Mouse (Mus musculus) embryonic facial prominence, embryonic 10.5 days (tissue): ENCODE data around the gene Smim5. TPM values are rescaled to one million over a fixed set of nuclear protein-coding genes. Genes with fewer than 3 reads are reported as not detected.

Experiments used
- DNase-seq: peaks from one replicate; pipeline ENCODE4 v3.0.0-alpha.2; 2017; ENCODE audit warnings: low spot score
- H3K27ac ChIP-seq: fragments of 300-500 bp; sonication (generic); replicated peaks from 2 replicates; pipeline ENCODE4 v1.5.1; 2016; ENCODE audit warnings: mild to moderate bottlenecking
- H3K27me3 ChIP-seq: fragments of 300-500 bp; sonication (generic); replicated peaks from 2 replicates; pipeline ENCODE4 v1.6.1; 2016; ENCODE audit warnings: low read depth, mild to moderate bottlenecking; ENCODE audit not compliant: poor library complexity, severe bottlenecking
- H3K36me3 ChIP-seq: fragments of 300-500 bp; sonication (generic); replicated peaks from 2 replicates; pipeline ENCODE4 v1.6.1; 2016; ENCODE audit warnings: mild to moderate bottlenecking, moderate library complexity
- H3K4me1 ChIP-seq: fragments of 300-500 bp; sonication (generic); 2 replicates; pipeline ENCODE4 v1.6.1; 2016
- H3K4me3 ChIP-seq: fragments of 300-500 bp; sonication (generic); 2 replicates; pipeline ENCODE4 v1.5.1; 2016; ENCODE audit warnings: mild to moderate bottlenecking, moderate library complexity
- H3K9me3 ChIP-seq: fragments of 300-500 bp; sonication (generic); 2 replicates; pipeline ENCODE4 v1.6.1; 2016; ENCODE audit warnings: mild to moderate bottlenecking
- WGBS: fragments of 180-500 bp; shearing (Covaris S2); methylation state at CpG from one replicate; pipeline ENCODE4 v1.1.7; 2016; 5-methylcytosine and 5-hydroxymethylcytosine counted together
- polyA plus RNA-seq: library from polyadenylated mRNA; unstranded; fragments of >200 nt; fragmentation: Nextera tagmentation; extraction: Ambion mirVana; gene quantifications from 2 replicates; pipeline ENCODE4 v1.2.1, GENCODE M21; 2016

The Smim5 gene
- polyA plus RNA-seq, 1 experiment from 2014 or later, result 1.8 TPM

DNA sequence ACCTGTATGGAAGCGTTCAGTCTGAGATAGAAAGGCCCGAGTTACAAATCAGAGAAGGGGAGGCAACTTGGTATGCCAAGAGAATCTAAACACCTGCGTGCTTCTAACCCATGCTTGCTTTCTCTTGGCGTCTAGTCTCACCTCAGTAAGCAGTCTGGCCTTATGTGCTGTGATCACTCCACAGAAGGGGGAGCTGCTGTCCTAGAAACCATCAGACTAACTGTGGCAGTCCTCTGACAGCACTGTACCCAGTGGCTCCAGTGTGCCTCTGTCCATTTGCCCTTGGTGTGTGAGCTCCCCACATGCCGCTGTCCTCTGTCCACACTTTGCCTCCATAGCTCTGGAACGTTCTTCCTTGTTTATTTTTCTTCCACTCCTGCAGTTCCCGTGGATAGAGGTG lies 42.2 kb downstream of the Smim5 start:
- 89% methylated on average over 7 of the region's 7 CpGs for WGBS
- Histone ChIP-seq H3K27ac (no peak overlapping the region), H3K4me1 (no peaks in the 10 kb centered on the region), H3K27me3 (no peaks in the 10 kb centered on the region), H3K4me3 (no peak overlapping the region), H3K9me3 (no peaks in the 10 kb centered on the region), H3K36me3 (peaks cover 99% of the 10 kb centered on the region)
- no peak for DNase-seq

DNA sequence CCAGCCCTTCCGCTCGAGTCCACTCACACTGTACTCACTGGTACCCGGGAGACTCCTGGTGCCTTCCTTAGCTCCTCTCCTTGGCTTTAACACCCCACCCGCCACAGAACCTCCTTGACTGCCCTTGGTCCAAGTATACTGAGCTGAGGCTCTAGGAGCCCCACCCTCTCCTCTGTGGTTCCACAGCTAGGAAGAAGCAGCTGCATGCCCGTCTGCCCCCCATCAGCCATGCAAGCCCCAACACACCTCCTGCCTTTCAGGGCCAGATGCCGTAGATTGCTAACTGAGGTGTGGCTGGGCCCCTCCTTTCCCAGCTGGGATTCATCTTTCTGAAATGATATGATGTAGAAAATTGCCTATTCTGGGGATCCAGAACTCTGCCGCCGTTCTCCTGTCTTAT lies 45.5 kb downstream of the Smim5 start:
- WGBS, result 91% methylated on average over 8 of the region's 8 CpGs
- Histone ChIP-seq H3K27ac (no peak overlapping the region), H3K36me3 (peaks cover 99% of the 10 kb centered on the region)

DNA sequence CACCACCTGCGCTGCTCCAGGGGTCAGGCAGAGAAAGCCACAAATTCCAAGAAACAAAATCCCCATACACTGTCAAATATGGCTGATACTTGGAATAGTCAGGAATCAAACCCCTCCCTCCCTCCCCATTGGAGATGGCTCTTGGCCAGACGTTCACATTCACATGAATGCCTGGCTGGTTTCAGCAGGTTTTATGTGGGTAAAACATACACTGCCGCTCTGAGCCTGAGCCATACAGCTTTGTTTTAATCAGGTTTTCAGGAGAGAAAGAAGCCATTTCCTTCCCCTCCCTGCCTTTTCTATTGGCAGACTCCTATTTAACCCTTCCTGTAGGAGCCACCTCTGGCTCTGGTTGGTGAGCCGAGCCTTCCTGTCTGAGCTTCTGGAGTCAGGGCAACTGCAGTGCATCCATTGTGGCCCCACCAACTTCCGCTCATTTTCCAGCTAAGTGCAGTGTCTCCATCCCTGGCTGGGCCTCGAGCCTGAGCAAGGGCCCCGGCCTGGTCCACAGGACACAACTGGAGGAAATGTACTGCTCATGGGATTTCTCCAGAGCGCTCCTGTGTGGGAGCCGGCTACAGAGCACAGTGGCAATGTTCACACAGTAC lies 46.6 kb downstream of the Smim5 start:
- Histone ChIP-seq H3K36me3 (peaks cover 100% of the 10 kb centered on the region), H3K4me3 (no peak overlapping the region), H3K4me1 (no peaks in the 10 kb centered on the region), H3K27ac (no peak overlapping the region), H3K9me3 (no peaks in the 10 kb centered on the region), H3K27me3 (no peaks in the 10 kb centered on the region)
- DNase-seq, result no peak
- 91% methylated on average over 9 of the region's 9 CpGs for WGBS

More for the DNA sequence above, 45.5 kb downstream of the Smim5 start:
- Histone ChIP-seq H3K9me3 (no peaks in the 10 kb centered on the region), H3K4me1 (no peaks in the 10 kb centered on the region), H3K4me3 (no peak overlapping the region), H3K27me3 (no peaks in the 10 kb centered on the region)
- DNase-seq, result no peak

DNA sequence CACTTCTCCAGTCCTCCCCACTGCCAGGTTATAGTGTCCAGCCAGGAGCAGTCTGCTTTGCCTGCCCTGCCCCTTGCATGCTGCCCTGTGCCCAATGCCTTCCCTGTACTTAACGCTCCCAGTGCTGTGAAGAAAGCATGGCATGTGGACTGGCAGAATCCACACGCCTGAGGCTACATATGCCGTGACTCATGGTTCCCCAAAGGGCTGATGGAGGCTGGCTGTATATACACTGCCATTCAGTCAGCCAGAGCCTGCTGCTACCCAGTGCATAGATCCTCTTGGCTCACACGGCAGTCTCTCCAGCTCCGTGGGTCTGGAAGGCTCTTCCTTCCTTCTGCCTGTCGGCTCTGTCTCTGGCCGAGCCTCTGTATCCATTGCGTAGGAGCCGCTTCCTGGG lies 48.5 kb downstream of the Smim5 start:
- H3K36me3 ChIP-seq, result peaks cover 100% of the 10 kb centered on the region
- DNase-seq, result no peak

DNA sequence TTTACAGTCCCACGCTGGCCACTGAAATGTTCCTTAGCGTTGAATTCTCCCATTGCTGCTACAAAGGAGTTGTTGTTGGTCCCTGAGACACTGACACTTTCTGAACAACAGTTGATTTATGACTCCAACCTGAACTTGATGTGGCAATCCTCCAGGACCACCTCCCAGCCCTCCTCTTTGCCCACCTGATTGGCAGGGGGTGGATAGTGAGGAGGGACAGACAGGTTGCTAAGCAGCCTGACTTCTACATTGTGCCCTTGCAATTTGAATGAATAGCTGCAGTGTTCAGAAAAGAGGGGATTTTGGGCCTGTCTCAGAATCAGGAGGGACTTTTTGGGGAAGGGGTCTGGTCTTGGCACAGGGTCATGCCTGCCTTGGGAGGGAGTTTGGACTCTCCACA lies 51.0 kb downstream of the Smim5 start:
- Histone ChIP-seq H3K9me3 (no peaks in the 10 kb centered on the region), H3K36me3 (peaks cover 100% of the 10 kb centered on the region), H3K4me1 (peaks cover 11% of the 10 kb centered on the region), H3K27ac (no peak overlapping the region), H3K4me3 (no peak overlapping the region), H3K27me3 (no peaks in the 10 kb centered on the region)
- DNase-seq, result no peak
- WGBS, result 92% methylated on average over 2 of the region's 2 CpGs

More for the DNA sequence above, 48.5 kb downstream of the Smim5 start:
- Histone ChIP-seq H3K27me3 (no peaks in the 10 kb centered on the region), H3K27ac (no peak overlapping the region), H3K4me3 (no peak overlapping the region), H3K9me3 (no peaks in the 10 kb centered on the region), H3K4me1 (no peaks in the 10 kb centered on the region)
- 90% methylated on average over 9 of the region's 9 CpGs for WGBS

DNA sequence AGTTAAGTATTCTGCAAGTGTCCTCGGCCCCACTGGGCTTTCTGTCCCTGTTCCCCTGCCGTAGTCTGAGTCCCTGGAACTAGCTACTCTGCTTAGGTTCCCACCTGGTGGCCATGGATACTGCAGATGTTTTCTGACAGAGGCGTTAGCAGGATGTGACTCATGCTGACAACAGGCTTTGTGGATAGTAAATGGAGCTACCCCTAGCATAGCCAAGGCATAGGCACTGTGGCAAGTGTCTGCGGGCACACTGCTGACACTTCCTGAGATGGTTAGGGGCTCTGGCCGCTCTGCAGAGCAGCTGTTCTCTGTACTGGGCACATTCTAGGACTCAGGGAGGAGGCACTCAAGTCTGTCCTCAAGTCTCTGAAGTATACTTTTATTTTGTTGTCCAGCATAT lies 54.9 kb downstream of the Smim5 start:
- no peak overlapping the region for H3K27ac ChIP-seq
- H3K4me1 ChIP-seq, result peaks cover 33% of the 10 kb centered on the region
- no peak for DNase-seq
- H3K27me3 ChIP-seq, result no peaks in the 10 kb centered on the region
- H3K36me3 ChIP-seq, result peaks cover 98% of the 10 kb centered on the region
- WGBS, result 87% methylated on average over 5 of the region's 5 CpGs
- no peaks in the 10 kb centered on the region for H3K9me3 ChIP-seq
- no peak overlapping the region for H3K4me3 ChIP-seq

DNA sequence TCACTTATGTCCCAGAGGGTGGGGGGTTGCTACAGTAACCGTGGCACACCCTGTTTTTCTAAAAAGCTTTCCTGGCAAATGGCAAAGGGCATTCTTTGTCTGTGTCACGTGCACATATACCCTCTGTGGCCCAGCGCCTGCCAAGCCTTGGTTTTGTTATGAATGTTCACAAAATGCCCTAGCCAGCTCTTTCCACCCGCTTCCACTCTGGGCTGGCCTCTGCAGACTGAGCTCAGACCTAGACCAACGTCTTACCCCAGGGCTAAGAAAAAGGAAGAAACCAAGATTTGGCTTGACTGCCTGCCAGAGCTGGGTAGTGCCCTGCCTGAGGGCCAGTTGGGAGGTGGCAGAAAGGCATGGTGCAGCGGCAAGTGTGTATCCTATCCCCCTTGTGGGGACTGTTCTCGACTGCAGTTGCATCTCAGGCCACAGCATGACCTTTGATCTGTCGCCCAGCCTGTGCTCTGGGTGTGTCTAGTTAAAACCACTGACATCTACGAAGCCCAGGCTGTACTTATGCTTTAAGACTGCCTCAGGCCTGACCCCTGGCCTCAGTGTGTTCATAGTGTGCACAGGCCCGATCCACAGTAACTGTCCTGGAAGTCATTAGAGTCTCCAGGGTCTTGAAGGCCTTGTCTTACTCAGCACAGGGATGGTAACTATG lies 55.6 kb downstream of the Smim5 start:
- WGBS, result 58% methylated on average over 10 of the region's 10 CpGs
- Histone ChIP-seq H3K4me3 (no peak overlapping the region), H3K36me3 (peaks cover 98% of the 10 kb centered on the region), H3K9me3 (no peaks in the 10 kb centered on the region), H3K27ac (peak overlapping the region; percentile 54), H3K4me1 (peaks cover 33% of the 10 kb centered on the region), H3K27me3 (no peaks in the 10 kb centered on the region)
- DNase-seq, result no peak

Other genes with a start within 250 kb of the Smim5 start
- 73.5 and 76.0 TPM in 2 replicates for gene Grb2, start 191.4 kb upstream of the Smim5 start, polyA plus RNA-seq
- gene Tmem94, start 134.5 kb upstream of the Smim5 start, polyA plus RNA-seq, result 34.6 and 38.9 TPM in 2 replicates
- gene Caskin2, start 86.3 kb upstream of the Smim5 start, polyA plus RNA-seq, result 20.3 and 20.4 TPM in 2 replicates
- 40.3 and 40.6 TPM in 2 replicates for gene Tsen54, start 85.2 kb upstream of the Smim5 start, polyA plus RNA-seq
- gene Llgl2, start 75.9 kb upstream of the Smim5 start, polyA plus RNA-seq, result 15.3 and 15.5 TPM in 2 replicates
- 0.07 and 0.16 TPM in 2 replicates for gene Myo15b, start 41.6 kb upstream of the Smim5 start, polyA plus RNA-seq
- 1.1 and 1.6 TPM in 2 replicates for gene Smim6, start 12.1 kb downstream of the Smim5 start, polyA plus RNA-seq
- gene Sap30bp, start 33.3 kb downstream of the Smim5 start, polyA plus RNA-seq, result 48.4 and 50.8 TPM in 2 replicates
- gene Recql5, start 33.5 kb downstream of the Smim5 start, polyA plus RNA-seq, result 27.9 and 30.7 TPM in 2 replicates
- gene Itgb4, start 74.7 kb downstream of the Smim5 start, polyA plus RNA-seq, result 1.1 and 1.5 TPM in 2 replicates
- gene Galk1, start 112.8 kb downstream of the Smim5 start, polyA plus RNA-seq, result 212 and 216 TPM in 2 replicates
- gene H3f3b, start 128.0 kb downstream of the Smim5 start, polyA plus RNA-seq, result 1,824 and 1,981 TPM in 2 replicates
- 49.4 and 50.9 TPM in 2 replicates for gene Unk, start 130.4 kb downstream of the Smim5 start, polyA plus RNA-seq
- 2.9 TPM in 2 replicates for gene Unc13d, start 178.0 kb downstream of the Smim5 start, polyA plus RNA-seq
- 74.2 and 76.8 TPM in 2 replicates for gene Wbp2, start 187.0 kb downstream of the Smim5 start, polyA plus RNA-seq
- gene Trim47, start 227.2 kb downstream of the Smim5 start, polyA plus RNA-seq, result 4.5 and 4.7 TPM in 2 replicates
- 1.9 and 2.3 TPM in 2 replicates for gene Trim65, start 231.2 kb downstream of the Smim5 start, polyA plus RNA-seq
- gene Mrpl38, start 238.9 kb downstream of the Smim5 start, polyA plus RNA-seq, result 108 and 117 TPM in 2 replicates